Mouse (Mus musculus) small intestine, adult 2 months (tissue): ENCODE results near the gene Rnpep.
A peak's percentile ranks its signal among the peaks of the same experiment; 100 is the strongest.

Experiments
- CTCF ChIP-seq: fragments of 200-500 bp; IDR thresholded peaks from 2 replicates; pipeline ENCODE4 v1.5.1; 2012; ENCODE audit warnings: low read depth, mild to moderate bottlenecking, control low read depth, inconsistent platforms, low read length, moderate library complexity, mixed read lengths; ENCODE audit not compliant: insufficient replicate concordance, insufficient read length; ENCODE audit errors: extremely low read depth
- POLR2A ChIP-seq: fragments of 200-500 bp; IDR thresholded peaks from 2 replicates; pipeline ENCODE4 v1.6.1; 2012; ENCODE audit warnings: low read depth, mild to moderate bottlenecking, control low read depth, inconsistent platforms, low read length, moderate library complexity

GRCm38 (mm10) chr1:135256299-135256698 is 27.6 kb downstream of the Rnpep start:
- TF ChIP-seq CTCF: peak; percentile 68
- TF ChIP-seq POLR2A: no peak; the same call in 1 of the 2 replicates
